In genomic region chr12:88983688-88984330, GRCm38 (mm10) we compare ENCODE assay signal across 8 mouse cellular contexts.
DNase-seq lines count a peak whose midpoint lies in the region; ATAC-seq and TF ChIP-seq lines count a peak whose summit lies in the region.

No protein-coding gene starts in this region.

- H3K27ac ChIP-seq in forebrain, embryonic 15.5 days (replicated peaks), result no peak overlapping the region
- no peak overlapping the region for H3K27ac ChIP-seq in liver, adult 2 months (replicated peaks; ENCODE audit: insufficient read depth, low read depth, low read length)

- no peak overlapping the region for H3K4me3 ChIP-seq in forebrain, embryonic 15.5 days
- no peak overlapping the region for H3K4me3 ChIP-seq in liver, adult 2 months (ENCODE audit: insufficient read depth, low read depth, low read length)

- WGBS in forebrain, embryonic 15.5 days, result 8% methylated on average over 10 of the region's 10 CpGs
- WGBS in liver, adult 2 months, result 41% methylated on average over 10 of the region's 10 CpGs

- TF ChIP-seq CTCF in liver, adult 2 months (IDR thresholded peaks at IDR 0.05; ENCODE audit: low read depth, low read length), result no peak

- no peak for TF ChIP-seq POLR2A in liver, adult 2 months (IDR thresholded peaks at IDR 0.05; ENCODE audit: extremely low read depth, insufficient read depth, low read length)

- no peak overlapping the region for H3K9ac ChIP-seq in forebrain, embryonic 15.5 days (replicated peaks)
- no peak overlapping the region for H3K9ac ChIP-seq in liver, adult 2 months (ENCODE audit: low read depth, low read length)

- H3K79me2 ChIP-seq in liver, adult 2 months (ENCODE audit: control insufficient read depth, insufficient read depth, low read length), result no peaks in the 10 kb centered on the region

- no peak overlapping the region for H3K4me2 ChIP-seq in forebrain, embryonic 15.5 days (replicated peaks)

- ATAC-seq in forebrain, embryonic 15.5 days (replicated peaks), result peak; percentile 63; the same call in 1 of the 2 replicates

- no peaks in the 10 kb centered on the region for H3K27me3 ChIP-seq in forebrain, embryonic 15.5 days
- no peaks in the 10 kb centered on the region for H3K27me3 ChIP-seq in liver, adult 2 months (ENCODE audit: control insufficient read depth, insufficient read depth, low read length)

- DNase-seq in spleen, postnatal 14 days (ENCODE audit: low spot score in 2 of 2), result peak; percentile 2 to 8
- no peak for DNase-seq in spleen, adult 12 weeks (ENCODE audit: low spot score)
- DNase-seq in liver, adult 2 months (ENCODE audit: extremely low read depth, low read depth, low spot score), result peak; percentile 17
- DNase-seq in retina, embryonic 14.5 days (ENCODE audit: low spot score), result peak; percentile 25
- no peak for DNase-seq in T-cell, adult 2 months (ENCODE audit: low spot score)
- no peak for DNase-seq in thymus, postnatal 14 days
- no peak for DNase-seq in layer of hippocampus, adult 9-11 months

- H3K36me3 ChIP-seq in forebrain, embryonic 15.5 days, result no peaks in the 10 kb centered on the region
- no peaks in the 10 kb centered on the region for H3K36me3 ChIP-seq in liver, adult 2 months (ENCODE audit: control insufficient read depth, insufficient read depth, low read length)

- peaks cover 19% of the 10 kb centered on the region for H3K4me1 ChIP-seq in forebrain, embryonic 15.5 days
- H3K4me1 ChIP-seq in liver, adult 2 months (ENCODE audit: control insufficient read depth, insufficient read depth, low read length), result no peaks in the 10 kb centered on the region

- H3K9me3 ChIP-seq in forebrain, embryonic 15.5 days, result no peaks in the 10 kb centered on the region

Comparison
In these comparisons a context has a peak if more than half of its experiments do, and no peak if none do; other contexts are left out.
1. DNase-seq: peak in spleen, postnatal 14 days (2 of 2), liver, adult 2 months (single experiment) and retina, embryonic 14.5 days (single experiment); none in spleen, adult 12 weeks (single experiment), T-cell, adult 2 months (single experiment), thymus, postnatal 14 days (single experiment) and layer of hippocampus, adult 9-11 months (single experiment).